Mouse (Mus musculus): ENCODE results near the gene Abca1.

Gene Abca1

GRCm38 (mm10) chr4:53148817-53149216 is 10.9 kb downstream of the Abca1 start:
- DNase-seq (ENCODE audit: low read depth): no peak

- peak; percentile 17 for DNase-seq (ENCODE audit: low read depth)
Observed at GRCm38 (mm10) chr4:53147454-53147853, 12.2 kb downstream of the Abca1 start.

- no peak for DNase-seq (ENCODE audit: low read depth)
Observed at GRCm38 (mm10) chr4:53147046-53147445, 12.6 kb downstream of the Abca1 start.

GRCm38 (mm10) chr4:53146227-53146949 is 13.3 kb downstream of the Abca1 start:
- DNase-seq (ENCODE audit: low read depth): no peak

GRCm38 (mm10) chr4:53145434-53146168 is 14.1 kb downstream of the Abca1 start:
- no peak for DNase-seq (ENCODE audit: low read depth)

GRCm38 (mm10) chr4:53144571-53144970 is 15.1 kb downstream of the Abca1 start:
- no peak for DNase-seq (ENCODE audit: low read depth)

- DNase-seq (ENCODE audit: low read depth): no peak
Observed at GRCm38 (mm10) chr4:53144021-53144420, 15.7 kb downstream of the Abca1 start.

- DNase-seq (ENCODE audit: low read depth): no peak
Observed at GRCm38 (mm10) chr4:53140678-53141077, 19.0 kb downstream of the Abca1 start.

- DNase-seq (ENCODE audit: low read depth): no peak
Observed at GRCm38 (mm10) chr4:53139495-53139894, 20.2 kb downstream of the Abca1 start.

- no peak for DNase-seq (ENCODE audit: low read depth)
Observed at GRCm38 (mm10) chr4:53138974-53139373, 20.7 kb downstream of the Abca1 start.

- no peak for DNase-seq (ENCODE audit: low read depth)
Observed at GRCm38 (mm10) chr4:53137087-53137486, 22.6 kb downstream of the Abca1 start.

- DNase-seq (ENCODE audit: low read depth): no peak
Observed at GRCm38 (mm10) chr4:53134816-53135215, 24.9 kb downstream of the Abca1 start.

GRCm38 (mm10) chr4:53133995-53134394 is 25.7 kb downstream of the Abca1 start:
- DNase-seq (ENCODE audit: low read depth): no peak

GRCm38 (mm10) chr4:53131538-53131937 is 28.2 kb downstream of the Abca1 start:
- no peak for DNase-seq (ENCODE audit: low read depth)

- no peak for DNase-seq (ENCODE audit: low read depth)
Observed at GRCm38 (mm10) chr4:53130622-53131517, 28.8 kb downstream of the Abca1 start.

- DNase-seq (ENCODE audit: low read depth): no peak
Observed at GRCm38 (mm10) chr4:53129716-53130301, 29.9 kb downstream of the Abca1 start.

- DNase-seq (ENCODE audit: low read depth): no peak
Observed at GRCm38 (mm10) chr4:53127266-53127665, 32.4 kb downstream of the Abca1 start.

- no peak for DNase-seq (ENCODE audit: low read depth)
Observed at GRCm38 (mm10) chr4:53126794-53127193, 32.9 kb downstream of the Abca1 start.

GRCm38 (mm10) chr4:53124837-53125490 is 34.7 kb downstream of the Abca1 start:
- no peak for DNase-seq (ENCODE audit: low read depth)

GRCm38 (mm10) chr4:53122310-53122709 is 37.4 kb downstream of the Abca1 start:
- no peak for DNase-seq (ENCODE audit: low read depth)

- peak; percentile 50 for DNase-seq (ENCODE audit: low read depth)
Observed at GRCm38 (mm10) chr4:53121516-53122227, 38.0 kb downstream of the Abca1 start.
